Mouse (Mus musculus): ENCODE results near the gene Pou3f4. TPM values are rescaled to one million over a fixed set of nuclear protein-coding genes. Genes with fewer than 3 reads are reported as not detected.

Gene Pou3f4
- polyA plus RNA-seq, 1 experiment from 2014 or later, result 0.02 TPM

- Histone ChIP-seq H3K9me3 (replicated peaks; ENCODE audit: control insufficient read depth, low read length) (no peaks in the 10 kb centered on the region), H3K9ac (ENCODE audit: low read depth, low read length) (no peak overlapping the region), H3K27ac (ENCODE audit: low read length) (no peak overlapping the region), H3K4me2 (ENCODE audit: low read depth, low read length) (peak overlapping the region; percentile 34), H3K27me3 (ENCODE audit: control insufficient read depth, insufficient read depth, low read depth, low read length) (peaks cover 20% of the 10 kb centered on the region), H3K4me1 (ENCODE audit: control insufficient read depth, low read depth, low read length) (no peaks in the 10 kb centered on the region), H3K4me3 (ENCODE audit: low read depth, low read length) (peak overlapping the region; percentile 13; the same call in 1 of the 2 replicates), H3K36me3 (ENCODE audit: control insufficient read depth, insufficient read depth) (no peaks in the 10 kb centered on the region)
- 20% methylated on average over 52 of the region's 52 CpGs for WGBS (ENCODE audit: insufficient replicate concordance)
- ATAC-seq (ENCODE audit: low read depth), result no peak
Observed at GRCm38 (mm10) chrX:110814592-110815548, 790 bp downstream of the Pou3f4 start.

- H3K9ac ChIP-seq (ENCODE audit: low read depth, low read length), result no peak overlapping the region
- H3K27me3 ChIP-seq (ENCODE audit: control insufficient read depth, insufficient read depth, low read depth, low read length), result peaks cover 20% of the 10 kb centered on the region
- no peak for ATAC-seq (ENCODE audit: low read depth)
- 29% methylated on average over 18 of the region's 18 CpGs for WGBS (ENCODE audit: insufficient replicate concordance)
- no peaks in the 10 kb centered on the region for H3K4me1 ChIP-seq (ENCODE audit: control insufficient read depth, low read depth, low read length)
- no peak overlapping the region for H3K27ac ChIP-seq (ENCODE audit: low read length)
- H3K4me2 ChIP-seq (ENCODE audit: low read depth, low read length), result no peak overlapping the region
- no peak overlapping the region for H3K4me3 ChIP-seq (ENCODE audit: low read depth, low read length)
- H3K9me3 ChIP-seq (replicated peaks; ENCODE audit: control insufficient read depth, low read length), result no peaks in the 10 kb centered on the region
- H3K36me3 ChIP-seq (ENCODE audit: control insufficient read depth, insufficient read depth), result no peaks in the 10 kb centered on the region
Observed at GRCm38 (mm10) chrX:110815549-110815930, 1.5 kb downstream of the Pou3f4 start.

- Histone ChIP-seq H3K9me3 (replicated peaks; ENCODE audit: control insufficient read depth, low read length) (no peaks in the 10 kb centered on the region), H3K27ac (ENCODE audit: low read length) (no peak overlapping the region), H3K9ac (ENCODE audit: low read depth, low read length) (no peak overlapping the region), H3K4me2 (ENCODE audit: low read depth, low read length) (no peak overlapping the region), H3K4me3 (ENCODE audit: low read depth, low read length) (no peak overlapping the region), H3K27me3 (ENCODE audit: control insufficient read depth, insufficient read depth, low read depth, low read length) (peaks cover 20% of the 10 kb centered on the region), H3K4me1 (ENCODE audit: control insufficient read depth, low read depth, low read length) (no peaks in the 10 kb centered on the region), H3K36me3 (ENCODE audit: control insufficient read depth, insufficient read depth) (no peaks in the 10 kb centered on the region)
- 17% methylated on average over 16 of the region's 16 CpGs for WGBS (ENCODE audit: insufficient replicate concordance)
- ATAC-seq (ENCODE audit: low read depth), result no peak
Observed at GRCm38 (mm10) chrX:110816609-110817008, 2.5 kb downstream of the Pou3f4 start.

GRCm38 (mm10) chrX:110817211-110817610 is 3.1 kb downstream of the Pou3f4 start:
- H3K4me1 ChIP-seq (ENCODE audit: control insufficient read depth, low read depth, low read length), result no peaks in the 10 kb centered on the region
- no peak overlapping the region for H3K9ac ChIP-seq (ENCODE audit: low read depth, low read length)
- no peak overlapping the region for H3K4me3 ChIP-seq (ENCODE audit: low read depth, low read length)
- no peak for ATAC-seq (ENCODE audit: low read depth)
- peaks cover 20% of the 10 kb centered on the region for H3K27me3 ChIP-seq (ENCODE audit: control insufficient read depth, insufficient read depth, low read depth, low read length)
- no peak overlapping the region for H3K27ac ChIP-seq (ENCODE audit: low read length)
- H3K4me2 ChIP-seq (ENCODE audit: low read depth, low read length), result no peak overlapping the region
- 26% methylated on average over 10 of the region's 10 CpGs for WGBS (ENCODE audit: insufficient replicate concordance)
- no peaks in the 10 kb centered on the region for H3K9me3 ChIP-seq (replicated peaks; ENCODE audit: control insufficient read depth, low read length)
- H3K36me3 ChIP-seq (ENCODE audit: control insufficient read depth, insufficient read depth), result no peaks in the 10 kb centered on the region

GRCm38 (mm10) chrX:110837450-110837849 is 23.4 kb downstream of the Pou3f4 start:
- Histone ChIP-seq H3K4me2 (ENCODE audit: low read depth, low read length) (no peak overlapping the region), H3K4me3 (ENCODE audit: low read depth, low read length) (no peak overlapping the region), H3K4me1 (ENCODE audit: control insufficient read depth, low read depth, low read length) (no peaks in the 10 kb centered on the region), H3K27me3 (ENCODE audit: control insufficient read depth, insufficient read depth, low read depth, low read length) (no peaks in the 10 kb centered on the region), H3K9ac (ENCODE audit: low read depth, low read length) (no peak overlapping the region), H3K27ac (ENCODE audit: low read length) (no peak overlapping the region), H3K9me3 (replicated peaks; ENCODE audit: control insufficient read depth, low read length) (no peaks in the 10 kb centered on the region), H3K36me3 (ENCODE audit: control insufficient read depth, insufficient read depth) (no peaks in the 10 kb centered on the region)
- ATAC-seq (ENCODE audit: low read depth), result no peak
- 49% methylated on average over 2 of the region's 2 CpGs for WGBS (ENCODE audit: insufficient replicate concordance)

- Histone ChIP-seq H3K4me3 (ENCODE audit: low read depth, low read length) (no peak overlapping the region), H3K9me3 (replicated peaks; ENCODE audit: control insufficient read depth, low read length) (no peaks in the 10 kb centered on the region), H3K27ac (ENCODE audit: low read length) (no peak overlapping the region), H3K9ac (ENCODE audit: low read depth, low read length) (no peak overlapping the region), H3K4me1 (ENCODE audit: control insufficient read depth, low read depth, low read length) (no peaks in the 10 kb centered on the region), H3K27me3 (ENCODE audit: control insufficient read depth, insufficient read depth, low read depth, low read length) (no peaks in the 10 kb centered on the region), H3K36me3 (ENCODE audit: control insufficient read depth, insufficient read depth) (no peaks in the 10 kb centered on the region), H3K4me2 (ENCODE audit: low read depth, low read length) (no peak overlapping the region)
- 60% methylated on average over 2 of the region's 2 CpGs for WGBS (ENCODE audit: insufficient replicate concordance)
- no peak for ATAC-seq (ENCODE audit: low read depth)
Observed at GRCm38 (mm10) chrX:110851300-110851699, 37.2 kb downstream of the Pou3f4 start.
